Mouse (Mus musculus) liver, adult 2 months (tissue): ENCODE measurements at regions not wholly inside any gene's neighbourhood (a gene's known extent, or its start where the extent isn't known, plus 50 kb on each side); places are given as distances from the start of the nearest gene placed in this dataset.

Experiments used
- CTCF ChIP-seq: fragments of 200-500 bp; IDR thresholded peaks from 2 replicates; pipeline ENCODE4 v1.5.1; 2011; ENCODE audit warnings: low read depth, low read length, control low read depth
- POLR2A ChIP-seq: fragments of 200-500 bp; IDR thresholded peaks from 2 replicates; pipeline ENCODE4 v1.6.1; 2011; ENCODE audit warnings: low read length, control low read depth; ENCODE audit not compliant: insufficient read depth; ENCODE audit errors: extremely low read depth

- TF ChIP-seq CTCF (no peak), POLR2A (no peak)
Observed at GRCm38 (mm10) chr4:55172334-55172891, 177.4 kb upstream of the Rad23b start.
